In genomic region chr10:9596228-9596627, GRCm38 (mm10) we compare ENCODE assay signal across 24 mouse cellular contexts.
"Had no signal": no experiment of that assay in that cellular context is flagged by ENCODE, and none has a peak within 500 bp of the region (broad histone marks: within the 10 kb centered on the region; RNA-seq: fewer than 3 reads in every experiment).

No protein-coding gene starts in this region.

- H3K4me1 ChIP-seq: limb, embryonic 10.5 days; limb, embryonic 13.5 days; liver, embryonic 12.5 days; liver, embryonic 15.5 days; lung, embryonic 15.5 days; megakaryocyte, embryonic 14.5 days; midbrain, embryonic 13.5 days; neural tube, embryonic 13.5 days had no signal

- DNase-seq: kidney, postnatal 25 days; layer of hippocampus, adult 9-11 months; liver; lung, adult 18-20 months; lung, postnatal 10 days; lung, postnatal 36 days; right cerebral cortex, adult 18-20 months; right cerebral cortex, postnatal 14 days; right cerebral cortex, postnatal 4 days; thymus, adult 2 months; thymus, postnatal 14 days; thymus, postnatal 4 days had no signal

- H3K4me3 ChIP-seq: layer of hippocampus, adult 2 months; limb, embryonic 10.5 days; limb, embryonic 13.5 days; liver, embryonic 12.5 days; liver, embryonic 15.5 days; lung, embryonic 15.5 days; megakaryocyte, embryonic 14.5 days; midbrain, embryonic 10.5 days; midbrain, embryonic 13.5 days; neural tube, embryonic 13.5 days had no signal

- H3K27ac ChIP-seq: kidney, postnatal 0 days; layer of hippocampus, adult 2 months; limb, embryonic 10.5 days; limb, embryonic 13.5 days; liver, embryonic 12.5 days; liver, embryonic 15.5 days; lung, embryonic 15.5 days; midbrain, embryonic 10.5 days; midbrain, embryonic 13.5 days; neural tube, embryonic 13.5 days; stomach, postnatal 0 days had no signal

- H3K36me3 ChIP-seq: limb, embryonic 10.5 days; limb, embryonic 13.5 days; liver, embryonic 12.5 days; liver, embryonic 15.5 days; lung, embryonic 15.5 days; midbrain, embryonic 10.5 days; midbrain, embryonic 13.5 days; neural tube, embryonic 13.5 days had no signal

- H3K9ac ChIP-seq: limb, embryonic 13.5 days; liver, embryonic 12.5 days; liver, embryonic 15.5 days; lung, embryonic 15.5 days; midbrain, embryonic 13.5 days; neural tube, embryonic 13.5 days had no signal

- H3K27me3 ChIP-seq: limb, embryonic 13.5 days; liver, embryonic 12.5 days; liver, embryonic 15.5 days; lung, embryonic 15.5 days; megakaryocyte, embryonic 14.5 days; midbrain, embryonic 13.5 days; neural tube, embryonic 13.5 days had no signal

- ATAC-seq: liver, embryonic 12.5 days; midbrain, embryonic 13.5 days had no signal
